Mouse (Mus musculus): ENCODE results near the gene Gm17490.

DNA sequence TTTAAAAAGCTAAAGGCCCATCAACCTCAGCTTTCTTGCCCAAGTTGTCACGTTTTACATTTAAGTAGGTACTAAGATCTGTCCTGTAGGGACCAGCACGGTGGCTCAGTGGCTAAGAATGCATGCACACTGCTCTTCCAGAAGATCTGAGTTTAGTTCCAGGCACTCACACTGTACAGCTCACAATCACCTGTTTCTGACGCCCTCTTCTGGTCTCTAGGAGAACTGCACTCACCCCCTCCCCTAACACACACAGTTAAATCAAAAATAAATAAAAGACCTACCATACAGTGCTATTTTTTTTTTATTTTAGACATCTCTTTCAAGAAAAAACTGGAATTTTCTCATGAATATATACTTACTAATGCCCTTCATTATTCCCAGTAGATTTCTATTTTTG lies 46.1 kb upstream of the Gm17490 start:
- peak; percentile 97 for TF ChIP-seq CTCF (conservative IDR thresholded peaks at IDR 0.05; ENCODE audit: low read length)
- no peak for TF ChIP-seq POU5F1 (IDR thresholded peaks at IDR 0.05; ENCODE audit: borderline replicate concordance, low read length)
- TF ChIP-seq NANOG (IDR thresholded peaks at IDR 0.05; ENCODE audit: borderline replicate concordance, low read length) = no peak

All from E14TG2a.4 (cell line).